Mouse (Mus musculus) liver, adult 2 months (tissue): ENCODE data around the gene Gm3327. TPM values are rescaled to one million over a fixed set of nuclear protein-coding genes. Genes with fewer than 3 reads are reported as not detected.

Experiments used
- DNase-seq: peaks from one replicate; pipeline ENCODE4 v3.0.0-alpha.2; 2011; ENCODE audit warnings: low read depth, low spot score; ENCODE audit errors: extremely low read depth
- H3K27ac ChIP-seq: fragments of 200-500 bp; replicated peaks from 2 replicates; pipeline ENCODE4 v1.5.1; 2012; ENCODE audit warnings: low read depth, mild to moderate bottlenecking, control low read depth, inconsistent platforms, low read length; ENCODE audit not compliant: insufficient read depth
- H3K27me3 ChIP-seq: fragments of 200-500 bp; 2 replicates; pipeline ENCODE4 v1.6.1; 2012; ENCODE audit warnings: mild to moderate bottlenecking, moderate library complexity, low read length, inconsistent platforms; ENCODE audit not compliant: control insufficient read depth, insufficient read depth
- H3K36me3 ChIP-seq: fragments of 200-500 bp; 2 replicates; pipeline ENCODE4 v1.6.1; 2012; ENCODE audit warnings: low read length, inconsistent platforms; ENCODE audit not compliant: control insufficient read depth, insufficient read depth
- H3K4me1 ChIP-seq: fragments of 200-500 bp; 2 replicates; pipeline ENCODE4 v1.6.1; 2011; ENCODE audit warnings: low read length; ENCODE audit not compliant: control insufficient read depth, insufficient read depth
- H3K4me3 ChIP-seq: fragments of 200-500 bp; 2 replicates; pipeline ENCODE4 v1.5.1; 2011; ENCODE audit warnings: low read depth, mild to moderate bottlenecking, control low read depth, low read length, moderate library complexity; ENCODE audit not compliant: insufficient read depth
- H3K79me2 ChIP-seq: fragments of 200-500 bp; 2 replicates; pipeline ENCODE4 v1.6.1; 2012; ENCODE audit warnings: inconsistent platforms, mild to moderate bottlenecking, low read length, moderate library complexity; ENCODE audit not compliant: control insufficient read depth, insufficient read depth
- H3K9ac ChIP-seq: fragments of 200-500 bp; 2 replicates; pipeline ENCODE4 v1.6.1; 2012; ENCODE audit warnings: low read depth, mild to moderate bottlenecking, control low read depth, inconsistent platforms, low read length
- CTCF ChIP-seq: fragments of 200-500 bp; IDR thresholded peaks from 2 replicates; pipeline ENCODE4 v1.5.1; 2011; ENCODE audit warnings: low read depth, low read length, control low read depth
- POLR2A ChIP-seq: fragments of 200-500 bp; IDR thresholded peaks from 2 replicates; pipeline ENCODE4 v1.6.1; 2011; ENCODE audit warnings: low read length, control low read depth; ENCODE audit not compliant: insufficient read depth; ENCODE audit errors: extremely low read depth
- polyA plus RNA-seq: library from polyadenylated mRNA; depleted of rRNA; stranded (reverse); fragments of >200 nt; gene quantifications from 2 replicates; pipeline ENCODE4 v1.2.3, GENCODE M21; 2012; rRNA removed
- total RNA-seq: library from RNA; depleted of rRNA; stranded (reverse); fragments of >200 nt; gene quantifications from 2 replicates; pipeline ENCODE4 v1.2.3, GENCODE M21; 2014; rRNA removed

Gene Gm3327
- total and polyA plus RNA-seq, 2 experiments = not detected

DNA sequence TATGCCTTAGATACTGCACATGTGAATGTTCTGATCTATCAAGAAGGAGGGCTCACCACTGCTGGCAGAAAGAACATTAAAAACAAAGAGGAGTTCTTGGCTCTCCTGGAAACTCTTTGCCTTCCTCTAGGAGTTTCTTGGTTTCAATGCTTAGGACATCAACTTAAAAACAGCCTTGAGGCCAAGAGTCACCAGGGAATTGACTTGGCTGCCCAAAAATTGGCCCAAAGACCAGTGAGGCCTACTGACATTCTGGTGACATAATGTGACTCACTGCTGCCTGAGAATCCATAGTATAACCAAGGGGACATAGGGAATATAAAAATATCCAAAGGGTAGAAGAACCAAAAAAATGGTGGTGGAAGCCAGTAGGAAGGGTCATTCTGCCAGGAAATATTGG is 12.7 kb upstream of the Gm3327 start:
- Histone ChIP-seq H3K9ac (no peak overlapping the region), H3K4me1 (no peaks in the 10 kb centered on the region), H3K79me2 (no peaks in the 10 kb centered on the region), H3K4me3 (no peak overlapping the region), H3K27ac (no peak overlapping the region), H3K36me3 (no peaks in the 10 kb centered on the region), H3K27me3 (no peaks in the 10 kb centered on the region)
- no peak for TF ChIP-seq CTCF
- no peak for TF ChIP-seq POLR2A
- DNase-seq = no peak

Other genes starting within 250 kb of the Gm3327 start
- gene Ear1, start 248.3 kb upstream of the Gm3327 start, total RNA-seq = not detected in 2 replicates
- 0.17 TPM in 1 of 2 replicates, not detected in the other for gene Ear1, start 248.3 kb upstream of the Gm3327 start, polyA plus RNA-seq
- not detected in 2 replicates for gene Ear10, start 200.3 kb upstream of the Gm3327 start, total RNA-seq
- gene Ear10, start 200.3 kb upstream of the Gm3327 start, polyA plus RNA-seq = not detected in 2 replicates
- 0.28 and 0.34 TPM in 2 replicates for gene Gm8113, start 198.5 kb upstream of the Gm3327 start, total RNA-seq
- 0.11 and 0.21 TPM in 2 replicates for gene Gm8113, start 198.5 kb upstream of the Gm3327 start, polyA plus RNA-seq
- not detected in 2 replicates for gene Ang5, start 166.8 kb upstream of the Gm3327 start, total RNA-seq
- not detected in 2 replicates for gene Ang5, start 166.8 kb upstream of the Gm3327 start, polyA plus RNA-seq
- gene Ang6, start 121.6 kb upstream of the Gm3327 start, total RNA-seq = not detected in 2 replicates
- not detected in 2 replicates for gene Ang6, start 121.6 kb upstream of the Gm3327 start, polyA plus RNA-seq
- gene Ear2, start 21.2 kb upstream of the Gm3327 start, total RNA-seq = 7.0 and 9.2 TPM in 2 replicates
- gene Ear2, start 21.2 kb upstream of the Gm3327 start, polyA plus RNA-seq = 4.1 and 11.5 TPM in 2 replicates
- gene Gm8212, start 73.8 kb downstream of the Gm3327 start, total RNA-seq = not detected in 2 replicates
- not detected in 2 replicates for gene Gm8212, start 73.8 kb downstream of the Gm3327 start, polyA plus RNA-seq
- gene 4930503E14Rik, start 89.4 kb downstream of the Gm3327 start, total RNA-seq = not detected in 2 replicates
- gene 4930503E14Rik, start 89.4 kb downstream of the Gm3327 start, polyA plus RNA-seq = not detected in 2 replicates
- not detected in 2 replicates for gene Gm8220, start 161.7 kb downstream of the Gm3327 start, total RNA-seq
- gene Gm8220, start 161.7 kb downstream of the Gm3327 start, polyA plus RNA-seq = not detected in 2 replicates
- gene Gm5930, start 214.7 kb downstream of the Gm3327 start, total RNA-seq = not detected in 2 replicates
- not detected in 2 replicates for gene Gm5930, start 214.7 kb downstream of the Gm3327 start, polyA plus RNA-seq
- gene Gm8229, start 241.5 kb downstream of the Gm3327 start, total RNA-seq = not detected in 2 replicates
- gene Gm8229, start 241.5 kb downstream of the Gm3327 start, polyA plus RNA-seq = not detected in 2 replicates